Mouse (Mus musculus) MEL (cell line): ENCODE measurements around the gene Slc35g3. TPM values are rescaled to one million over a fixed set of nuclear protein-coding genes. Genes with fewer than 3 reads are reported as not detected.

Source experiments
- DNase-seq: peaks from one replicate; pipeline ENCODE4 v3.0.0; 2011; ENCODE audit warnings: low read depth, low spot score
- H3K27ac ChIP-seq: 2 replicates; pipeline ENCODE4 v1.5.1; 2012; ENCODE audit warnings: low read depth, mild to moderate bottlenecking, control low read depth, low read length, moderate library complexity; ENCODE audit not compliant: control insufficient read depth
- H3K27me3 ChIP-seq, 2 experiments: fragments of 150-350 bp in 1 of 2; sonication (generic) in 1 of 2; 2 replicates each; pipeline ENCODE4 v1.6.1; 2012; ENCODE audit warnings: low read length in 2 of 2, mild to moderate bottlenecking in 2 of 2, improper control_type of control experiment in 1 of 2, moderate library complexity in 1 of 2; ENCODE audit not compliant: insufficient read depth in 2 of 2, control insufficient read depth in 1 of 2
- H3K36me3 ChIP-seq, 2 experiments: 2 replicates each; pipeline ENCODE4 v1.6.1; 2012 to 2014; ENCODE audit warnings: low read length in 2 of 2, improper control_type of control experiment in 1 of 2, inconsistent platforms in 1 of 2, mild to moderate bottlenecking in 1 of 2; ENCODE audit not compliant: insufficient read depth in 2 of 2, control insufficient read depth in 1 of 2
- H3K4me1 ChIP-seq, 2 experiments: fragments of 150-350 bp in 1 of 2; sonication (generic) in 1 of 2; 2 replicates each; pipeline ENCODE4 v1.6.1; 2012; ENCODE audit warnings: low read length in 2 of 2, improper control_type of control experiment in 1 of 2, mild to moderate bottlenecking in 1 of 2; ENCODE audit not compliant: insufficient read depth in 2 of 2, control insufficient read depth in 1 of 2
- H3K4me3 ChIP-seq, 2 experiments: fragments of 150-350 bp in 1 of 2; sonication (generic) in 1 of 2; 2 replicates each; pipeline ENCODE4 v1.5.1; 2012; ENCODE audit warnings: low read depth in 2 of 2, low read length in 2 of 2, mild to moderate bottlenecking in 2 of 2, moderate library complexity in 2 of 2, control low read depth in 1 of 2, improper control_type of control experiment in 1 of 2; ENCODE audit not compliant: control insufficient read depth in 1 of 2, insufficient read depth in 1 of 2
- H3K79me2 ChIP-seq: 2 replicates; pipeline ENCODE4 v1.6.1; 2012; ENCODE audit warnings: mild to moderate bottlenecking, low read length, moderate library complexity; ENCODE audit not compliant: control insufficient read depth, poor library complexity, insufficient read depth
- H3K9ac ChIP-seq: 2 replicates; pipeline ENCODE4 v1.6.1; 2012; ENCODE audit warnings: low read depth, mild to moderate bottlenecking, control low read depth, low read length, moderate library complexity; ENCODE audit not compliant: control insufficient read depth, poor library complexity, severe bottlenecking
- H3K9me3 ChIP-seq: fragments of 150-350 bp; sonication (generic); replicated peaks from 2 replicates; pipeline ENCODE4 v1.6.1; 2012; ENCODE audit warnings: mild to moderate bottlenecking, low read length, improper control_type of control experiment, moderate library complexity; ENCODE audit not compliant: insufficient read depth
- CTCF ChIP-seq, 3 experiments: IDR thresholded peaks in 2 of 3; conservative IDR thresholded peaks in 1 of 3; 2 replicates each; pipeline ENCODE4 v1.5.1; 2011 to 2012; ENCODE audit warnings: low read length in 3 of 3, low read depth in 2 of 3, mild to moderate bottlenecking in 2 of 3, improper control_type of control experiment in 1 of 3, inconsistent platforms in 1 of 3, mixed read lengths in 1 of 3, moderate library complexity in 1 of 3; ENCODE audit not compliant: control insufficient read depth in 1 of 3, insufficient read depth in 1 of 3, poor library complexity in 1 of 3, severe bottlenecking in 1 of 3
- EP300 ChIP-seq, 2 experiments: IDR thresholded peaks; 2 replicates each; pipeline ENCODE4 v1.6.1; 2011; ENCODE audit warnings: improper control_type of control experiment in 2 of 2, low read length in 2 of 2, low read depth in 1 of 2, mild to moderate bottlenecking in 1 of 2
- GABPA ChIP-seq: IDR thresholded peaks from 2 replicates; pipeline ENCODE4 v1.6.1; 2012; ENCODE audit warnings: low read depth, mild to moderate bottlenecking, inconsistent platforms, low read length, improper control_type of control experiment, moderate library complexity
- GATA1 ChIP-seq: IDR thresholded peaks from 2 replicates; pipeline ENCODE4 v1.6.1; 2011; ENCODE audit warnings: low read depth, low read length, improper control_type of control experiment
- HCFC1 ChIP-seq: IDR thresholded peaks from 2 replicates; pipeline ENCODE4 v1.6.1; 2012; ENCODE audit warnings: low read depth, mild to moderate bottlenecking, inconsistent platforms, low read length, improper control_type of control experiment, moderate library complexity
- JUND ChIP-seq: IDR thresholded peaks from 2 replicates; pipeline ENCODE4 v1.6.1; 2011; ENCODE audit warnings: low read depth, mild to moderate bottlenecking, improper control_type of control experiment, low read length
- MAFK ChIP-seq: IDR thresholded peaks from 2 replicates; pipeline ENCODE4 v1.6.1; 2011; ENCODE audit warnings: low read depth, mild to moderate bottlenecking, low read length, improper control_type of control experiment, borderline replicate concordance
- MAX ChIP-seq: IDR thresholded peaks from 2 replicates; pipeline ENCODE4 v1.6.1; 2011; ENCODE audit warnings: low read length, improper control_type of control experiment
- MEF2A ChIP-seq: IDR thresholded peaks from 2 replicates; pipeline ENCODE4 v1.6.1; 2014; ENCODE audit warnings: low read depth, mild to moderate bottlenecking, inconsistent platforms, low read length, improper control_type of control experiment; ENCODE audit not compliant: poor library complexity, insufficient replicate concordance, severe bottlenecking; ENCODE audit errors: extremely low read depth
- MXI1 ChIP-seq: IDR thresholded peaks from 2 replicates; pipeline ENCODE4 v1.6.1; 2011; ENCODE audit warnings: mild to moderate bottlenecking, low read depth, low read length, improper control_type of control experiment
- MYB ChIP-seq: IDR thresholded peaks from 2 replicates; pipeline ENCODE4 v1.6.1; 2011; ENCODE audit warnings: mild to moderate bottlenecking, low read depth, low read length, improper control_type of control experiment
- NELFE ChIP-seq: IDR thresholded peaks from 2 replicates; pipeline ENCODE4 v1.6.1; 2011; ENCODE audit warnings: low read depth, low read length, improper control_type of control experiment
- NRF1 ChIP-seq: IDR thresholded peaks from 2 replicates; pipeline ENCODE4 v1.6.1; 2014; ENCODE audit warnings: low read depth, mild to moderate bottlenecking, inconsistent platforms, low read length, improper control_type of control experiment, moderate library complexity; ENCODE audit not compliant: poor library complexity, insufficient read depth, severe bottlenecking
- POLR2AphosphoS2 ChIP-seq: IDR thresholded peaks from 2 replicates; pipeline ENCODE4 v1.6.1; 2011; ENCODE audit warnings: low read length, improper control_type of control experiment
- RCOR1 ChIP-seq: IDR thresholded peaks from 2 replicates; pipeline ENCODE4 v1.6.1; 2012; ENCODE audit warnings: low read depth, mild to moderate bottlenecking, inconsistent platforms, low read length, improper control_type of control experiment
- SMC3 ChIP-seq: IDR thresholded peaks from 2 replicates; pipeline ENCODE4 v1.6.1; 2011; ENCODE audit warnings: low read depth, low read length, improper control_type of control experiment
- TCF12 ChIP-seq: IDR thresholded peaks from 2 replicates; pipeline ENCODE4 v1.6.1; 2014; ENCODE audit warnings: low read depth, mild to moderate bottlenecking, inconsistent platforms, low read length, improper control_type of control experiment, moderate library complexity
- UBTF ChIP-seq: IDR thresholded peaks from 2 replicates; pipeline ENCODE4 v1.6.1; 2012; ENCODE audit warnings: low read depth, mild to moderate bottlenecking, inconsistent platforms, low read length, improper control_type of control experiment, moderate library complexity, borderline replicate concordance; ENCODE audit not compliant: insufficient read depth
- USF2 ChIP-seq, 2 experiments: IDR thresholded peaks; 2 replicates each; pipeline ENCODE4 v1.6.1; 2011 to 2012; ENCODE audit warnings: improper control_type of control experiment in 2 of 2, low read length in 2 of 2, borderline replicate concordance in 1 of 2, inconsistent platforms in 1 of 2, low read depth in 1 of 2, mild to moderate bottlenecking in 1 of 2; ENCODE audit not compliant: insufficient read depth in 1 of 2
- ZKSCAN1 ChIP-seq: IDR thresholded peaks from 2 replicates; pipeline ENCODE4 v1.6.1; 2012; ENCODE audit warnings: low read depth, mild to moderate bottlenecking, inconsistent platforms, low read length, improper control_type of control experiment, moderate library complexity
- ZMIZ1 ChIP-seq: IDR thresholded peaks from 2 replicates; pipeline ENCODE4 v1.6.1; 2012; ENCODE audit warnings: low read depth, mild to moderate bottlenecking, inconsistent platforms, low read length, improper control_type of control experiment, moderate library complexity
- polyA plus RNA-seq, 2 experiments: library from polyadenylated mRNA; stranded (reverse) in 1 of 2; unstranded in 1 of 2; fragments of >175 nt in 1 of 2; fragments of >200 nt in 1 of 2; gene quantifications; 2 replicates each; pipeline versions ENCODE4 v1.2.1 to v1.2.4; 2012; ENCODE audit warnings: low replicate concordance in 2 of 2, low read depth in 1 of 2; ENCODE audit not compliant: insufficient read length in 2 of 2, insufficient read depth in 1 of 2, missing spikeins in 1 of 2
- total RNA-seq: library from RNA; depleted of rRNA; stranded (reverse); fragments of 300-350 nt; gene quantifications from 2 replicates; pipeline ENCODE4 v1.2.3, GENCODE M21; 2012

Slc35g3 gene
- total and polyA plus RNA-seq, 3 experiments: 0.08 to 0.22 TPM; not detected in 1

- TF ChIP-seq NELFE (peak; percentile 62; the same call in 1 of the 2 replicates), USF2 (IDR thresholded peaks at IDR 0.05; ENCODE audit: borderline replicate concordance in 1 of 2, insufficient read depth in 1 of 2, low read depth in 1 of 2, low read length in 2 of 2) (no peak), EP300 (IDR thresholded peaks at IDR 0.05; ENCODE audit: low read depth in 1 of 2, low read length in 2 of 2) (no peak), TCF12 (peak; percentile 33)
- TF ChIP-seq, all 39 proteins: peak for 17
Measured at GRCm38 (mm10) chr11:69795168-69795982, 33.6 kb upstream of the Slc35g3 start, which contains the start of gene Chrnb1 (continued).

DNA sequence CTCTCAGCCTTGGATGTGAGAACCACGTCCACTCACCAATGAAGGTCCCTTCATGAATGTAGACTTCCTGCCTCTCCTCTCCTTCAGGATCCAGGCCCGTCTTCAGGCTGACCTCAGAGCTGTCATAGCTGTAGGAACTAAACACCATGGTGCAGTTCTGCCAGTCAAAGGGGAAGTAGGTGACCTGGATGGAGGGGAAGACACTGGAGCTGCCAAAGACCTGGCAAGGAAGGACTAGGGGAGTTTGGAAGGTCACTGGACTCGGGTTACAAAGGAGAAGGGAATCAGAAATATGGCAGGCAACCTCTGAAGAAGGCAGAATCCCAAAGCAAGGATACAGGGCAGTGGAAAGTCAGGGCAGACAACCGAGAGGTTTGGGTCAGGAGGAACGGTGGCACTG is 31.7 kb upstream of the Slc35g3 start:
- no peaks in the 10 kb centered on the region for H3K27me3 ChIP-seq
- no peak overlapping the region for H3K9ac ChIP-seq
- H3K36me3 ChIP-seq: peaks cover 0 to 4% of the 10 kb centered on the region in 2 experiments; a peak in 1 of 4 replicates
- TF ChIP-seq RCOR1 (no peak), JUND (no peak), POLR2AphosphoS2 (no peak), SMC3 (no peak), GABPA (no peak), CTCF (IDR thresholded peaks at IDR 0.05 in 2 of 3, conservative IDR thresholded peaks at IDR 0.05 in 1 of 3; ENCODE audit: control insufficient read depth in 1 of 3, insufficient read depth in 1 of 3, low read depth in 2 of 3, low read length in 3 of 3, poor library complexity in 1 of 3, severe bottlenecking in 1 of 3) (no peak), MXI1 (no peak), NRF1 (no peak), GATA1 (no peak), UBTF (no peak), ZKSCAN1 (no peak), HCFC1 (no peak), ZMIZ1 (no peak), MEF2A (no peak), NELFE (no peak), MAX (no peak), MYB (no peak), USF2 (IDR thresholded peaks at IDR 0.05; ENCODE audit: borderline replicate concordance in 1 of 2, insufficient read depth in 1 of 2, low read depth in 1 of 2, low read length in 2 of 2) (no peak), MAFK (no peak)
- TF ChIP-seq, all 39 proteins: peak for 0
- Histone ChIP-seq H3K9me3 (no peaks in the 10 kb centered on the region), H3K4me1 (peaks cover 2 to 3% of the 10 kb centered on the region in 2 experiments; a peak in 1 of 4 replicates), H3K79me2 (no peaks in the 10 kb centered on the region), H3K27ac (no peak overlapping the region), H3K4me3 (no peak overlapping the region)
- DNase-seq: no peak
